Mouse (Mus musculus): ENCODE results near the gene Gm26620. TPM values are rescaled to one million over a fixed set of nuclear protein-coding genes. Genes with fewer than 3 reads are reported as not detected.

Gm26620 gene
- polyA plus RNA-seq, 1 experiment, result 0.06 TPM

DNA sequence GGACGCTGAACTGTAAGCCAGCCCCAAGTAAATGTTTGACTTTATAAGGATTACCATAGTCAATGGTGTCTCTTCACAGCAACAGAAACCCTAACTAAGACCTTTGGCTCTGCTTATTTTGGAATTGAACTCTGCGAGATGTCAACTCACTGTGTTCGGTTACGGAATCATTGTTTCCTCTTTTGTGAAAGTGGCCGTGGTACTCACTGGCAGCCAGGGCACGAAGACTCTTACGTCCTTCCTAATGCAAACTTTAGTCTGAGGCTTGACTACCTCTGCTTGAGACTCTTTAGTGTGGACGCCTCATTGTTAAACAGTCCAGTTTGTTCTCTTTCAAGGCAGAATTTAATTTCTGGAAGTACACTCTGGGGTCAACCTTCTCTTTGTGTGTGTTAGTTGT, 34.4 kb downstream of the Gm26620 start:
- Histone ChIP-seq H3K4me2 (ENCODE audit: low read depth) (no peak overlapping the region), H3K79me2 (ENCODE audit: control insufficient read depth, insufficient read depth) (no peaks in the 10 kb centered on the region), H3K27me3 (ENCODE audit: control insufficient read depth, insufficient read depth, insufficient read length) (no peaks in the 10 kb centered on the region), H3ac (ENCODE audit: control insufficient read depth, insufficient read length) (no peak overlapping the region), H3K36me3 (ENCODE audit: control insufficient read depth, insufficient read depth) (no peaks in the 10 kb centered on the region), H3K4me3 (no peak overlapping the region)
- TF ChIP-seq SRF (IDR thresholded peaks at IDR 0.05; ENCODE audit: control insufficient read depth, insufficient read length, low read depth), result no peak
- TF ChIP-seq MYOD1 (IDR thresholded peaks at IDR 0.05; ENCODE audit: control insufficient read depth in 1 of 3, insufficient read length in 2 of 3, low read depth in 2 of 3), result no peak
- TF ChIP-seq USF1 (IDR thresholded peaks at IDR 0.05; ENCODE audit: low read depth), result no peak
- TF ChIP-seq REST (IDR thresholded peaks at IDR 0.05; ENCODE audit: insufficient read depth, insufficient read length), result no peak
- TF ChIP-seq MYOG (IDR thresholded peaks at IDR 0.05; ENCODE audit: control insufficient read depth in 1 of 3, insufficient read depth in 1 of 3, insufficient read length in 2 of 3, low read depth in 2 of 3), result no peak
- no peak for TF ChIP-seq CEBPB (IDR thresholded peaks at IDR 0.05; ENCODE audit: insufficient read depth, poor library complexity, severe bottlenecking)
- no peak for TF ChIP-seq TCF3 (IDR thresholded peaks at IDR 0.05; ENCODE audit: insufficient read length, low read depth)
- no peak for TF ChIP-seq POLR2A (IDR thresholded peaks at IDR 0.05; ENCODE audit: insufficient read length, low read depth)
- no peak for TF ChIP-seq E2F4 (IDR thresholded peaks at IDR 0.05; ENCODE audit: insufficient read depth)
- TF ChIP-seq TCF12 (IDR thresholded peaks at IDR 0.05; ENCODE audit: insufficient read depth, poor library complexity, severe bottlenecking), result no peak
- no peak for TF ChIP-seq MAX (IDR thresholded peaks at IDR 0.05; ENCODE audit: low read depth)
- no peak for TF ChIP-seq POLR2AphosphoS2 (IDR thresholded peaks at IDR 0.05; ENCODE audit: insufficient read length, low read depth)

GRCm38 (mm10) chr1:170924485-170924884, 39.6 kb downstream of the Gm26620 start:
- TF ChIP-seq USF1 (IDR thresholded peaks at IDR 0.05; ENCODE audit: low read depth) (no peak), TCF12 (IDR thresholded peaks at IDR 0.05; ENCODE audit: insufficient read depth, poor library complexity, severe bottlenecking) (no peak), E2F4 (IDR thresholded peaks at IDR 0.05; ENCODE audit: insufficient read depth) (no peak), MAX (IDR thresholded peaks at IDR 0.05; ENCODE audit: low read depth) (no peak), MYOG (IDR thresholded peaks at IDR 0.05; ENCODE audit: control insufficient read depth in 1 of 3, insufficient read depth in 1 of 3, insufficient read length in 2 of 3, low read depth in 2 of 3) (no peak), TCF3 (IDR thresholded peaks at IDR 0.05; ENCODE audit: insufficient read length, low read depth) (no peak), POLR2AphosphoS2 (IDR thresholded peaks at IDR 0.05; ENCODE audit: insufficient read length, low read depth) (no peak), REST (IDR thresholded peaks at IDR 0.05; ENCODE audit: insufficient read depth, insufficient read length) (no peak), SRF (IDR thresholded peaks at IDR 0.05; ENCODE audit: control insufficient read depth, insufficient read length, low read depth) (no peak), POLR2A (IDR thresholded peaks at IDR 0.05; ENCODE audit: insufficient read length, low read depth) (no peak), CEBPB (IDR thresholded peaks at IDR 0.05; ENCODE audit: insufficient read depth, poor library complexity, severe bottlenecking) (no peak)
- Histone ChIP-seq H3K36me3 (ENCODE audit: control insufficient read depth, insufficient read depth) (no peaks in the 10 kb centered on the region), H3K79me2 (ENCODE audit: control insufficient read depth, insufficient read depth) (no peaks in the 10 kb centered on the region), H3ac (ENCODE audit: control insufficient read depth, insufficient read length) (no peak overlapping the region), H3K27me3 (ENCODE audit: control insufficient read depth, insufficient read depth, insufficient read length) (no peaks in the 10 kb centered on the region), H3K4me2 (ENCODE audit: low read depth) (no peak overlapping the region), H3K4me3 (no peak overlapping the region)

DNA sequence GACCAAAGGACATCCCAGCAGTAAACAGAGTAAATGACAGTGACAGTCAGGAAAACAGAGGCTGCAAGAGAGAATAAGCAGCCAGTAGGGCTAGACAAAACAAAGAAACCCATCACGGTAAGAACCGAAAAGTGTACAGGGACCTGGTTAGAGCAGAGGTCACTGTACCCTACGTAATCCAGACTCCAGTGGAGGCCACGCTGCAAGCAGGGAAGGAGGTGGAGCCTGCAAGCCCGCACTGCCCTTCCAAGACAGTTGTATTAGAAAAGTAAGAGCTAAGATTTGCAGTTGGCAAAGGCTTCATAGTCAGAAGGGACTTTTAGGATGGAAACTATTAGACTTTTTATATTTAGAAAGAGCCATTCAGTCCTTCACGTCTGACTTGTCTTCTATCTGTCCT, 42.1 kb downstream of the Gm26620 start:
- H3K27me3 ChIP-seq (ENCODE audit: control insufficient read depth, insufficient read depth, insufficient read length), result no peaks in the 10 kb centered on the region
- H3K4me3 ChIP-seq, result no peak overlapping the region
- no peak overlapping the region for H3K4me2 ChIP-seq (ENCODE audit: low read depth)
- H3ac ChIP-seq (ENCODE audit: control insufficient read depth, insufficient read length), result no peak overlapping the region
- TF ChIP-seq TCF3 (IDR thresholded peaks at IDR 0.05; ENCODE audit: insufficient read length, low read depth) (no peak), POLR2AphosphoS2 (IDR thresholded peaks at IDR 0.05; ENCODE audit: insufficient read length, low read depth) (no peak)
- H3K79me2 ChIP-seq (ENCODE audit: control insufficient read depth, insufficient read depth), result no peaks in the 10 kb centered on the region
- no peaks in the 10 kb centered on the region for H3K36me3 ChIP-seq (ENCODE audit: control insufficient read depth, insufficient read depth)

DNA sequence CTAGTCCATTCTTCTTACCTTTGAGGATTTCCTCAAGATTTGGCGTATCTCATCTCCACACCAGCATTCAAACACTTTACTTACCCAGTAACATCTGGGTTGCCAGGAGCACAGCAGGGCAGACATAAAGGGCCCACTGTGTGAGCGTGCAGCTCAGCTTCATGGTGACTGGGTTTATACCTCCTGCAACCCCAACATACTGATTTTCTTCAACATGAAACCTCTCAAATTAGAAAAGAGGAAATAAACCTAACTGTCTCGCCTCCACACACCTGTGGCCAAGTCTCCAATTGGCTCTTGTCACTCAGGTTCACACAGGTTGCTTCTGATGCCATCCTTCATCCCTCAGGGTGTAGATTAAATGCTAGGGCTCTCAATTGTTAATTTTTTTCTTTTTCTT, 42.5 kb downstream of the Gm26620 start, which contains the start of gene Fcrla:
Gene Fcrla, minus strand, starts transcription at position 206 of the 400 bp plus-strand sequence.
- no peak for TF ChIP-seq SRF (IDR thresholded peaks at IDR 0.05; ENCODE audit: control insufficient read depth, insufficient read length, low read depth)
- TF ChIP-seq MYOG (IDR thresholded peaks at IDR 0.05; ENCODE audit: control insufficient read depth in 1 of 3, insufficient read depth in 1 of 3, insufficient read length in 2 of 3, low read depth in 2 of 3), result no peak
- TF ChIP-seq TCF3 (IDR thresholded peaks at IDR 0.05; ENCODE audit: insufficient read length, low read depth), result no peak
- no peak for TF ChIP-seq REST (IDR thresholded peaks at IDR 0.05; ENCODE audit: insufficient read depth, insufficient read length)
- no peak for TF ChIP-seq POLR2A (IDR thresholded peaks at IDR 0.05; ENCODE audit: insufficient read length, low read depth)
- no peak for TF ChIP-seq MYOD1 (IDR thresholded peaks at IDR 0.05; ENCODE audit: control insufficient read depth in 1 of 3, insufficient read length in 2 of 3, low read depth in 2 of 3)
- Histone ChIP-seq H3ac (ENCODE audit: control insufficient read depth, insufficient read length) (no peak within 1 kb of the TSS), H3K27me3 (ENCODE audit: control insufficient read depth, insufficient read depth, insufficient read length) (no peaks in the 10 kb centered on the region), H3K4me2 (ENCODE audit: low read depth) (no peak within 1 kb of the TSS), H3K36me3 (ENCODE audit: control insufficient read depth, insufficient read depth) (no peaks in the 10 kb centered on the region), H3K79me2 (ENCODE audit: control insufficient read depth, insufficient read depth) (no peaks in the 10 kb centered on the region), H3K4me3 (no peak within 1 kb of the TSS)

DNA sequence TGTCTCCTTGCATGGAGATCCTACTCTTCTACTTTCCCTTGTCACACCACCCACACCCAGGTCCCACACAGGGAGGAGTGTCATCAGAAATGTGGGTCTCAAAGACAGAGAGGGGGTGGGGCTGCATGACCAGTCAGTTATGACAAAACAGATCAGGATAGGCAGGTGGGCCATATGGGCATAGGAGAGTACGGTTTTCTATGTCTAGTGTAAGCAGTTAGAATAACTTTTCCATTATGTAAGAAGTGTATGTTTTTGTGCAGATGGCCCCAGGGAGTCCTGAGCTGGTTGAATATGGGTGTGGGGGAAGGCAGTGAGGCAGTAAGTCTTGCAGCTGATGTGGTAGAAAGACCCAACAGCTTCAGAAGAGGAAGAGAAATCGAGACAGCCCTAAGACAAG, 43.6 kb downstream of the Gm26620 start:
- TF ChIP-seq SRF (IDR thresholded peaks at IDR 0.05; ENCODE audit: control insufficient read depth, insufficient read length, low read depth) (no peak), MAX (IDR thresholded peaks at IDR 0.05; ENCODE audit: low read depth) (no peak), E2F4 (IDR thresholded peaks at IDR 0.05; ENCODE audit: insufficient read depth) (no peak), POLR2AphosphoS2 (IDR thresholded peaks at IDR 0.05; ENCODE audit: insufficient read length, low read depth) (no peak), MYOG (IDR thresholded peaks at IDR 0.05; ENCODE audit: control insufficient read depth in 1 of 3, insufficient read depth in 1 of 3, insufficient read length in 2 of 3, low read depth in 2 of 3) (no peak), POLR2A (IDR thresholded peaks at IDR 0.05; ENCODE audit: insufficient read length, low read depth) (no peak), REST (IDR thresholded peaks at IDR 0.05; ENCODE audit: insufficient read depth, insufficient read length) (no peak), TCF3 (IDR thresholded peaks at IDR 0.05; ENCODE audit: insufficient read length, low read depth) (no peak), TCF12 (IDR thresholded peaks at IDR 0.05; ENCODE audit: insufficient read depth, poor library complexity, severe bottlenecking) (no peak), MYOD1 (IDR thresholded peaks at IDR 0.05; ENCODE audit: control insufficient read depth in 1 of 3, insufficient read length in 2 of 3, low read depth in 2 of 3) (no peak), USF1 (IDR thresholded peaks at IDR 0.05; ENCODE audit: low read depth) (no peak), CEBPB (IDR thresholded peaks at IDR 0.05; ENCODE audit: insufficient read depth, poor library complexity, severe bottlenecking) (no peak)
- Histone ChIP-seq H3ac (ENCODE audit: control insufficient read depth, insufficient read length) (no peak overlapping the region), H3K4me2 (ENCODE audit: low read depth) (no peak overlapping the region), H3K79me2 (ENCODE audit: control insufficient read depth, insufficient read depth) (no peaks in the 10 kb centered on the region), H3K36me3 (ENCODE audit: control insufficient read depth, insufficient read depth) (no peaks in the 10 kb centered on the region), H3K4me3 (no peak overlapping the region), H3K27me3 (ENCODE audit: control insufficient read depth, insufficient read depth, insufficient read length) (no peaks in the 10 kb centered on the region)

Data from myocyte (in vitro differentiated cells).